Mouse (Mus musculus): ENCODE data around the gene Ascl3. TPM values are rescaled to one million over a fixed set of nuclear protein-coding genes. Genes with fewer than 3 reads are reported as not detected.
A peak's percentile ranks its signal among the peaks of the same experiment; 100 is the strongest.

Gene Ascl3
- polyA plus RNA-seq, 1 experiment from 2014 or later = 0.60 TPM

DNA sequence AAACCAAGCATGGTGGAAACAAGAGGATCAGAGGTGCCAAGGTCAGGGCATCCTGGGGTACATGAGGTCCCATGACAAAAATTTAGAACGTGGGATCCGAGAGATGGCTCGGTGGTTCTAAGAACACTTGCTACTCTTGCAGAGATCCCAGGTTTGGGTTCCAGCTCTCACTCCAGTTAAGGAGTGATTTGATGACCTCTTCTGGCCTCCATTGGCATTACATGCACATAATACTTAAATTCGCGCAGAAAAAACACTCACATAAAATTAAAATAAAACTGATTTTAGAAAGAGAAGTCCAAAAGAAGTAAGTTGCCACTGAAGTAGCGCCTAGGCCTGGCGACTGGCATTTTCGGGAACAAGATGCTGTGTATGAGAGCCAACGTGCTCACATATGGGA lies 12.2 kb downstream of the Ascl3 start:
- no peaks in the 10 kb centered on the region for H3K4me1 ChIP-seq (replicated peaks; ENCODE audit: control insufficient read depth, insufficient read depth, low read length)
- H3K4me3 ChIP-seq (ENCODE audit: low read length) = no peak overlapping the region
- H3K9ac ChIP-seq (ENCODE audit: low read length) = no peak overlapping the region
- H3K36me3 ChIP-seq (ENCODE audit: control insufficient read depth, insufficient read depth, low read length) = no peaks in the 10 kb centered on the region
- peaks cover 3% of the 10 kb centered on the region; the same call in 1 of the 2 replicates for H3K9me3 ChIP-seq (ENCODE audit: control insufficient read depth, low read length)
- 0 out of 2 replicates have a peak, but pooled peaks have one; percentile 20 for ATAC-seq (ENCODE audit: low read depth)
- WGBS = 58% methylated on average over 9 of the region's 9 CpGs
- H3K27ac ChIP-seq (ENCODE audit: low read length) = no peak overlapping the region
- H3K4me2 ChIP-seq (ENCODE audit: low read depth, low read length) = no peak overlapping the region
- H3K27me3 ChIP-seq (ENCODE audit: control insufficient read depth, insufficient read depth, low read depth, low read length) = no peaks in the 10 kb centered on the region

DNA sequence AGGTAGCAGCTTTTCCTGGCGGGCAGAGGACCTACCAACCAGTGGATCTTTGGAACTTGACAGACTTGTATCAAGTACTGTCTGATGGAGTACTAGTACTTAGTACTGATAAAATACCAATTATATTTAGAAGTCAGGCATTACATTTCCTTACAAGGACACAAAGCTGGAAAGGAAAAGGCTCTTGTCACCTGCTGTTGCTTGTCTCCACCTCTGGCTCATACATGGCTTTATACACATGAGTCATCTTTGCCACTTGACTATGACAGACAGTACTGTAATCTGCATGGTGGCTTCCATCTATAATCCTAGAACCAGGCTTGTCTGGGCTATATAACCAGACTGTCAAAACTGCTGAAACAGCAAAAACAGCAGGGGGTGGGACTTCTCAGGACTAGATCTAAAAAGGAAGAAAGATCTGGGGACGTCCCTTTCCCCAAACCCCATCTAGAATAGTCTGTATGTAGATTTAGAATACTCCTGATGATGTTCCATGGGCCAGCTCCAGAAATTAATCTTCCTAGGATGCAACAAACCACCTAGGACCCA lies 18.0 kb downstream of the Ascl3 start:
- H3K36me3 ChIP-seq (ENCODE audit: control insufficient read depth, insufficient read depth, low read length) = peaks cover 8% of the 10 kb centered on the region; the same call in 1 of the 2 replicates
- H3K4me1 ChIP-seq (replicated peaks; ENCODE audit: control insufficient read depth, insufficient read depth, low read length) = peaks cover 6% of the 10 kb centered on the region
- H3K27ac ChIP-seq (ENCODE audit: low read length) = no peak overlapping the region
- H3K4me3 ChIP-seq (ENCODE audit: low read length) = no peak overlapping the region
- no peak overlapping the region for H3K9ac ChIP-seq (ENCODE audit: low read length)
- H3K4me2 ChIP-seq (ENCODE audit: low read depth, low read length) = no peak overlapping the region
- H3K27me3 ChIP-seq (ENCODE audit: control insufficient read depth, insufficient read depth, low read depth, low read length) = no peaks in the 10 kb centered on the region
- ATAC-seq (ENCODE audit: low read depth) = no peak
- 90% methylated on average over 2 of the region's 2 CpGs for WGBS
- no peaks in the 10 kb centered on the region for H3K9me3 ChIP-seq (ENCODE audit: control insufficient read depth, low read length)

DNA sequence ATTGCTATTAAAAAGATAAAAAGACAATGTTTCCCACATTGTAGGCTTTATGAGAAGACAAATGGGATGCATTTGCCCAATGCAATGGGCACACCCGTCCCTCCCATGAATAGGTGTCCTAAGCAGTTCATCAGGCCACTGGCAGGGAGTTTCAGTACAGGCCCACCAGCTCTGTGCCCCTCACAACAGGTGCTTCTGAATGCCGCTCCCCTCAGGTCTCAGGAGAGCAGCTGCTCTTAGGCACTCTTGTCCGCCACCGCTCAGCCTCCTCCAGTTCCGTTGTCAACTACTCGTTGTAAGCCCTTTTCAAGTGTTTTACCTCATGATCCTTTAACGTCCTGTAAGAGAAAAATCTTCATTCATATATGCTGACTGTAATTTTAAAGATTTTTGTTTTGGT lies 19.3 kb downstream of the Ascl3 start:
- no peak for ATAC-seq (ENCODE audit: low read depth)
- no peak overlapping the region for H3K27ac ChIP-seq (ENCODE audit: low read length)
- H3K9me3 ChIP-seq (ENCODE audit: control insufficient read depth, low read length) = no peaks in the 10 kb centered on the region
- H3K4me2 ChIP-seq (ENCODE audit: low read depth, low read length) = no peak overlapping the region
- H3K4me1 ChIP-seq (replicated peaks; ENCODE audit: control insufficient read depth, insufficient read depth, low read length) = peaks cover 12% of the 10 kb centered on the region
- H3K9ac ChIP-seq (ENCODE audit: low read length) = no peak overlapping the region
- H3K4me3 ChIP-seq (ENCODE audit: low read length) = no peak overlapping the region
- no peaks in the 10 kb centered on the region for H3K27me3 ChIP-seq (ENCODE audit: control insufficient read depth, insufficient read depth, low read depth, low read length)
- H3K36me3 ChIP-seq (ENCODE audit: control insufficient read depth, insufficient read depth, low read length) = peaks cover 8% of the 10 kb centered on the region; the same call in 1 of the 2 replicates
- WGBS = 78% methylated on average over 7 of the region's 7 CpGs

DNA sequence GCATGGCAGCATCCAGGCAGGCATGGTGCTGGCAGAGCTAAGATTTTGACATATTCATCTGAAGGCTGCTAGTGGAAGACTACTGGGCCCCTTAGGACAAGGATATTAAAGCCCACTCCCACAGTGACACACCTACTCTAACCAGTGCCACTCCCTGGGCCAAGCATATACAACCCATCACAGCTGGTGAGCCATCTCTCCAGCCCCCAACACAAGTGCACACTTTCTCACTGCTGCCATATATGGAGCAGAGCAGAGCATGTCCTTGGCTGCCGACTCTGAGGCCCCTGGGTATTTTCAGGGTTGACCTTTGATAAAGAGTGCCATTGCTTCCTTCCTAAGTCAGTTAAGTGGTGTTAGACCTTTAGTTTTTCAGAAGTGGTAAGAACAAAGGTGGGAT lies 21.5 kb downstream of the Ascl3 start:
- peak overlapping the region; percentile 58 for H3K27ac ChIP-seq (ENCODE audit: low read length)
- H3K4me1 ChIP-seq (replicated peaks; ENCODE audit: control insufficient read depth, insufficient read depth, low read length) = peaks cover 15% of the 10 kb centered on the region
- H3K4me3 ChIP-seq (ENCODE audit: low read length) = no peak overlapping the region
- H3K36me3 ChIP-seq (ENCODE audit: control insufficient read depth, insufficient read depth, low read length) = peaks cover 8% of the 10 kb centered on the region; the same call in 1 of the 2 replicates
- no peak overlapping the region for H3K9ac ChIP-seq (ENCODE audit: low read length)
- ATAC-seq (ENCODE audit: low read depth) = no peak
- no peaks in the 10 kb centered on the region for H3K9me3 ChIP-seq (ENCODE audit: control insufficient read depth, low read length)
- H3K4me2 ChIP-seq (ENCODE audit: low read depth, low read length) = no peak overlapping the region
- 47% methylated on average over 1 of the region's 1 CpGs for WGBS
- no peaks in the 10 kb centered on the region for H3K27me3 ChIP-seq (ENCODE audit: control insufficient read depth, insufficient read depth, low read depth, low read length)

DNA sequence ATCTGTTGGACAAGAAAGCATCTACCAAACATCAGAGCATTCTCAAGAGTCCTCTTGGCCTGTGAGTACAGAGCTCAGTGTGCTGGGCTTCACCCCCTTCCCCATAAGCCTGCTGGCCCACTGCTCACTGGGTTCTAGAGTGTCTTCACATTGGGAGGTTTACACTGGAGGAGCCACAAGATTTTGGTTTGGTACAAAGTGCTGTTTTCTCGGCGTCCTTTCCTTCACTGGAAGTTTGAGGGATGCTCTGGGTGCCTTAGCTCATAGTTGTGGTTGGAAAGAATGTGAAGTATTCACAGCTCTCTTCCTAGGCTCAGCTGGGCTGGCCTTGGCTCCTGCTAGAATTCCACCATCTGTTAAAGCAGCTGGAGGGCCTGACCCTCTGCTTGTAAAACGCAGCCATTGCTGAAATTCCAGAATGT lies 22.6 kb downstream of the Ascl3 start:
- no peak overlapping the region for H3K9ac ChIP-seq (ENCODE audit: low read length)
- no peaks in the 10 kb centered on the region for H3K9me3 ChIP-seq (ENCODE audit: control insufficient read depth, low read length)
- H3K36me3 ChIP-seq (ENCODE audit: control insufficient read depth, insufficient read depth, low read length) = peaks cover 8% of the 10 kb centered on the region; the same call in 1 of the 2 replicates
- no peak overlapping the region for H3K4me2 ChIP-seq (ENCODE audit: low read depth, low read length)
- no peaks in the 10 kb centered on the region for H3K27me3 ChIP-seq (ENCODE audit: control insufficient read depth, insufficient read depth, low read depth, low read length)
- peak; percentile 92 for ATAC-seq (ENCODE audit: low read depth)
- no peak overlapping the region for H3K4me3 ChIP-seq (ENCODE audit: low read length)
- WGBS = 16% methylated on average over 3 of the region's 3 CpGs
- H3K27ac ChIP-seq (ENCODE audit: low read length) = peak overlapping the region; percentile 89
- H3K4me1 ChIP-seq (replicated peaks; ENCODE audit: control insufficient read depth, insufficient read depth, low read length) = peaks cover 22% of the 10 kb centered on the region

DNA sequence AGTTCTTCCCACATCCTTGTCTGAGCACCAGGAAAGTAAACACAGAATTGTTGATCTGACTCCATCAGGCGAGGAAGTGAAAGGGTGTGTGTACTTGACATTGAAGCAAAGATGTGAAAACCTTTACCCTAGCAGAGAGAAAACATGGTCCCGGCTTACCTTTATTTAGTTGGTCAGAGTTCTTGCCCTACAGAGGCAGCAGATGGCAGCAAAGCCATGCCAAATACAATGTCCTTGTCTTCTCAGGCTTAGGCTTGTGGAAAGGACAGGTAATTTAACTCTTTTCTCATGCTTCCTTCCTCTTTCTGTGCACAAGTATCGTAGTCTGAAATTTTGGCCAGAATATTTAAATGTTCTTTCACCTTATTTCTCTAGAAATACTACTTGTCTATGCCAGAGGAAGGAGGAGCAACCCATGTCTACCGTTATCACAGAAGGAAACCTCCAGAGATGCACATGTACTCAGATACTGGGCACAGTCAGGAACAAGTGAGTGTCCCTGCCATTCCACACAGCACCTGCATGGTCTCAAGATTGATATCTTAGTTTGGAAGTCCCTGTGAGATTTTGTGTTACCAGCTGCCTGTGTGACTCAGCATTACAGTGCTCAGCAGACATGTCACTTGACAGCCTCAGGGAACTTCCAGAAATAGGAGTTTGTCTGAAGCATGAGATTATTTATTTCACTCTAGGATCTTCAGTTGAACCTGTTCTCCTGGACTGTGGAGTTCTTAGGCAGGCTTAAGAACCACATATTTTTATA lies 24.3 kb downstream of the Ascl3 start:
- Histone ChIP-seq H3K36me3 (ENCODE audit: control insufficient read depth, insufficient read depth, low read length) (peaks cover 6% of the 10 kb centered on the region; the same call in 1 of the 2 replicates), H3K4me3 (ENCODE audit: low read length) (no peak overlapping the region), H3K4me1 (replicated peaks; ENCODE audit: control insufficient read depth, insufficient read depth, low read length) (peaks cover 22% of the 10 kb centered on the region), H3K9me3 (ENCODE audit: control insufficient read depth, low read length) (no peaks in the 10 kb centered on the region), H3K4me2 (ENCODE audit: low read depth, low read length) (no peak overlapping the region), H3K27ac (ENCODE audit: low read length) (no peak overlapping the region), H3K27me3 (ENCODE audit: control insufficient read depth, insufficient read depth, low read depth, low read length) (no peaks in the 10 kb centered on the region), H3K9ac (ENCODE audit: low read length) (no peak overlapping the region)
- 31% methylated on average over 4 of the region's 4 CpGs for WGBS
- ATAC-seq (ENCODE audit: low read depth) = no peak

DNA sequence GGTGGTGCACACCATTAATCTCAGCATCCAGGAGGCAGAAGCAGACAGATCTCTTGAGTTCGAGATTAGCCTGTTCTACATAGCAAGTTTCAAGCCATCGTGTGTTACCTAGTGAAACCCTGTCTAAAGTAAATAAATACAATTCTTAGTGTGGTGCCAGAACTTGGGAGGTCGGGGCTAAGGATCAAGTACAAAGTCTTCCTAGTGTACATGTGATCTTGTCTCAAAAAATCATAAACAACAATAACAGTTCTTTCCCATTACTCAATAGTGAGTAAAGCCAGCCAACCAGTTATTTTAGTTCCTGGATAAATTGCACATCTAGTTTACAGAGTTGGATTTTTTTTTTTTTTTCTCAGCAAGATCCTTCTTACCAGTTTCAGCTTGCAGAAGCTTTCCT lies 27.1 kb downstream of the Ascl3 start:
- H3K4me2 ChIP-seq (ENCODE audit: low read depth, low read length) = peak overlapping the region; percentile 79
- peaks cover 19% of the 10 kb centered on the region for H3K4me1 ChIP-seq (replicated peaks; ENCODE audit: control insufficient read depth, insufficient read depth, low read length)
- H3K36me3 ChIP-seq (ENCODE audit: control insufficient read depth, insufficient read depth, low read length) = no peaks in the 10 kb centered on the region
- H3K4me3 ChIP-seq (ENCODE audit: low read length) = peak overlapping the region; percentile 62
- H3K9me3 ChIP-seq (ENCODE audit: control insufficient read depth, low read length) = no peaks in the 10 kb centered on the region; the same call in 1 of the 2 replicates
- WGBS = 26% methylated on average over 3 of the region's 3 CpGs
- peak overlapping the region; percentile 76; the same call in 1 of the 2 replicates for H3K27ac ChIP-seq (ENCODE audit: low read length)
- no peaks in the 10 kb centered on the region for H3K27me3 ChIP-seq (ENCODE audit: control insufficient read depth, insufficient read depth, low read depth, low read length)
- H3K9ac ChIP-seq (ENCODE audit: low read length) = no peak overlapping the region
- ATAC-seq (ENCODE audit: low read depth) = no peak

DNA sequence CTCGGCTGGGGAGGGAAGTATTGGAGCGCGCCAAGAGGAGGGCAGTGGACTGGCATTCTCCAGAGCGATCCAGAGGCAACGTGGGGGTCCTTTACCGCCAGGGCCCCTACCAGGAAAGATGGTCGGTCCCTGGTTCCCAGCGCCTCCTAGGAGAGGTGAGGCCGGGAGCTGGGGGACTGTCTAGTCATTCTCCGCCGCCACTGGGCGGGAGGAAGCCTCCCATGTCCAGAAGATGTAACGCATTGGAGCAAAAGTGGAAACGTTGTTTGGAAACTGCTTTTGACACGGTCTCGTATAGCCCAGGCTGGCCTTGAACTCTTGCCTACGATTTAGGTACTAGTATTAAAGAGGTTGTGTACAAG lies 27.5 kb downstream of the Ascl3 start:
- Histone ChIP-seq H3K9me3 (ENCODE audit: control insufficient read depth, low read length) (no peaks in the 10 kb centered on the region; the same call in 1 of the 2 replicates), H3K27ac (ENCODE audit: low read length) (peak overlapping the region; percentile 76), H3K9ac (ENCODE audit: low read length) (peak overlapping the region; percentile 76), H3K4me2 (ENCODE audit: low read depth, low read length) (peak overlapping the region; percentile 79), H3K4me1 (replicated peaks; ENCODE audit: control insufficient read depth, insufficient read depth, low read length) (peaks cover 19% of the 10 kb centered on the region), H3K4me3 (ENCODE audit: low read length) (peak overlapping the region; percentile 62), H3K36me3 (ENCODE audit: control insufficient read depth, insufficient read depth, low read length) (no peaks in the 10 kb centered on the region), H3K27me3 (ENCODE audit: control insufficient read depth, insufficient read depth, low read depth, low read length) (no peaks in the 10 kb centered on the region)
- no peak for ATAC-seq (ENCODE audit: low read depth)
- WGBS = 1% methylated on average over 17 of the region's 17 CpGs

DNA sequence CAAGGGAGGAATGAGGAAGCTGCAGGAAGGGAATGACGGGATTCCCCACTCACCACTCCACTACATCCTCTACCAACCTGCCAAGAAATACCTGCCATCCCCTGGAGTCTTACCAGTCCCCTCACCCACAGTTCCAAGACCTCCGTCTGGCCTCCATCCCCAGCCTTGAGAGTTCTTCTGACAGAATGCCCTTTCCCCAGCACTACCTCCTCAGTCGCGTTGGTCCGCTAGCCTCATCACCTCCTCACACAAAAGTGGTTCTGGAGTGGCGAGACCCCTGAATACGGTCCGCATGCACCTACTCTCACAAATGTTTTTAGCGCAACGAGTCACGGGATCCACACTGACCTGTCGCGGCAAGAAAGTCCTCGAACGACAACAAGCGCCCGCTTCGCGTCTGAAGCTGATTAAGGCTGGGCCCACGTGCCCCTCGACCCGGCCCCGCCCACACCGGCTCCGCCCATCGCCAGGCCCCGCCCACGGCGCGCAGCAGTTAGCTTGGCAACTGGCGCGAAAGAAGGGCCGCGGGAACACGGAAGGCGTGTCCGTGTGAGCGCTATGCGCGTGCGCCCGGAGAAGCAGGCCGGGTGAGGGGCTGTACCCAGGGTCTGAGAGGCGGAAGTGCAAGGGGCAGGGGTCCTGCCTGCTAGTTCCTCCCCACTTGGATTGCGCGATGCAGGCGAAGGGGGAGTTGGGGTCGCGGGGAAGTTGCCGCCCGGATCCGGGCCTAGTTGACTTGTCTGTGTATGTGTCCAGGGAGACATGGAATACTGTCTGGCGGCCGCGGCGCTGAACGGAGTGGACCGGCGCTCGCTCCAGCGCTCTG lies 28.1 kb downstream of the Ascl3 start, which contains the start of the genes St5 and Akip1:
Gene St5, minus strand, starts transcription at position 416 of the 826 bp plus-strand sequence.
Gene Akip1, plus strand, starts transcription at position 501 of the 826 bp plus-strand sequence.
- peak; percentile 96 for ATAC-seq (ENCODE audit: low read depth)
- H3K27me3 ChIP-seq (ENCODE audit: control insufficient read depth, insufficient read depth, low read depth, low read length) = no peaks in the 10 kb centered on the region
- peak within 1 kb of the TSS; percentile 62 for H3K4me3 ChIP-seq (ENCODE audit: low read length)
- H3K9me3 ChIP-seq (ENCODE audit: control insufficient read depth, low read length) = no peaks in the 10 kb centered on the region; the same call in 1 of the 2 replicates
- H3K27ac ChIP-seq (ENCODE audit: low read length) = peak within 1 kb of the TSS; percentile 76
- peak within 1 kb of the TSS; percentile 79 for H3K4me2 ChIP-seq (ENCODE audit: low read depth, low read length)
- H3K9ac ChIP-seq (ENCODE audit: low read length) = peak within 1 kb of the TSS; percentile 76
- H3K36me3 ChIP-seq (ENCODE audit: control insufficient read depth, insufficient read depth, low read length) = no peaks in the 10 kb centered on the region
- H3K4me1 ChIP-seq (replicated peaks; ENCODE audit: control insufficient read depth, insufficient read depth, low read length) = peaks cover 15% of the 10 kb centered on the region
- WGBS = 1% methylated on average over 60 of the region's 61 CpGs
